Mouse (Mus musculus): ENCODE results near the gene Diras1. TPM values are rescaled to one million over a fixed set of nuclear protein-coding genes. Genes with fewer than 3 reads are reported as not detected.
"Not testable (repeated sequence)": the region's sequence is repeated elsewhere in the genome, so short reads cannot be mapped to it uniquely, and the experiment has no call there.

Diras1 gene
- polyA plus RNA-seq, 1 experiment from 2014 or later, result 1.4 TPM

- peak within 1 kb of the TSS; percentile 54 for H3K4me2 ChIP-seq (ENCODE audit: low read depth, low read length)
- H3K9ac ChIP-seq (replicated peaks; ENCODE audit: low read length), result peak within 1 kb of the TSS; percentile 75
- DNase-seq (ENCODE audit: low spot score) (peak; percentile 100), ATAC-seq (replicated peaks; ENCODE audit: insufficient number of reproducible peaks, low FRiP score, low TSS enrichment, low read depth) (peak; percentile 86)
- no peaks in the 10 kb centered on the region for H3K27me3 ChIP-seq (ENCODE audit: control insufficient read depth, insufficient read depth, low read length)
- H3K4me3 ChIP-seq (ENCODE audit: low read depth, low read length), result peak within 1 kb of the TSS; percentile 74
- no peaks in the 10 kb centered on the region for H3K9me3 ChIP-seq (replicated peaks; ENCODE audit: control insufficient read depth, low read length)
- peaks cover 2% of the 10 kb centered on the region; the same call in 1 of the 2 replicates for H3K4me1 ChIP-seq (ENCODE audit: control insufficient read depth, insufficient read depth, low read length)
- 1% methylated on average over 48 of the region's 48 CpGs for WGBS
- H3K36me3 ChIP-seq (replicated peaks; ENCODE audit: control insufficient read depth, insufficient read depth, low read depth, low read length), result no peaks in the 10 kb centered on the region
- H3K27ac ChIP-seq (replicated peaks; ENCODE audit: low read depth, low read length), result no peak within 1 kb of the TSS
Observed at GRCm38 (mm10) chr10:81059603-81060543, 34.4 kb upstream of the Diras1 start, which contains the start of gene Sgta. Gene Sgta, minus strand, starts transcription at chr10:81060181.

- Histone ChIP-seq H3K9ac (replicated peaks; ENCODE audit: low read length) (no peak overlapping the region), H3K4me1 (ENCODE audit: control insufficient read depth, insufficient read depth, low read length) (peaks cover 2% of the 10 kb centered on the region; the same call in 1 of the 2 replicates), H3K4me3 (ENCODE audit: low read depth, low read length) (peak overlapping the region; percentile 74), H3K9me3 (replicated peaks; ENCODE audit: control insufficient read depth, low read length) (no peaks in the 10 kb centered on the region), H3K27ac (replicated peaks; ENCODE audit: low read depth, low read length) (no peak overlapping the region), H3K4me2 (ENCODE audit: low read depth, low read length) (no peak overlapping the region), H3K36me3 (replicated peaks; ENCODE audit: control insufficient read depth, insufficient read depth, low read depth, low read length) (no peaks in the 10 kb centered on the region), H3K27me3 (ENCODE audit: control insufficient read depth, insufficient read depth, low read length) (no peaks in the 10 kb centered on the region)
- 92% methylated on average over 6 of the region's 6 CpGs for WGBS
- ATAC-seq (replicated peaks; ENCODE audit: insufficient number of reproducible peaks, low FRiP score, low TSS enrichment, low read depth), result no peak
- no peak for DNase-seq (ENCODE audit: low spot score)
Observed at GRCm38 (mm10) chr10:81058896-81059295, 33.4 kb upstream of the Diras1 start.

GRCm38 (mm10) chr10:81057406-81058130 is 32.1 kb upstream of the Diras1 start:
- no peak overlapping the region for H3K4me3 ChIP-seq (ENCODE audit: low read depth, low read length)
- no peaks in the 10 kb centered on the region for H3K36me3 ChIP-seq (replicated peaks; ENCODE audit: control insufficient read depth, insufficient read depth, low read depth, low read length)
- no peak overlapping the region for H3K27ac ChIP-seq (replicated peaks; ENCODE audit: low read depth, low read length)
- no peak overlapping the region for H3K4me2 ChIP-seq (ENCODE audit: low read depth, low read length)
- peaks cover 2% of the 10 kb centered on the region; the same call in 1 of the 2 replicates for H3K4me1 ChIP-seq (ENCODE audit: control insufficient read depth, insufficient read depth, low read length)
- H3K9me3 ChIP-seq (replicated peaks; ENCODE audit: control insufficient read depth, low read length), result no peaks in the 10 kb centered on the region
- no peaks in the 10 kb centered on the region for H3K27me3 ChIP-seq (ENCODE audit: control insufficient read depth, insufficient read depth, low read length)
- ATAC-seq (replicated peaks; ENCODE audit: insufficient number of reproducible peaks, low FRiP score, low TSS enrichment, low read depth) (no peak), DNase-seq (ENCODE audit: low spot score) (no peak)
- 0 out of 2 replicates have a peak overlapping the region, but pooled peaks have one; percentile 9 for H3K9ac ChIP-seq (replicated peaks; ENCODE audit: low read length)
- 96% methylated on average over 23 of the region's 23 CpGs for WGBS

GRCm38 (mm10) chr10:81055802-81056340 is 30.4 kb upstream of the Diras1 start:
- WGBS, result 86% methylated on average over 10 of the region's 11 CpGs
- not testable (repeated sequence) for H3K9ac ChIP-seq (replicated peaks; ENCODE audit: low read length); H3K27ac ChIP-seq (replicated peaks; ENCODE audit: low read depth, low read length); DNase-seq (ENCODE audit: low spot score); H3K4me3 ChIP-seq (ENCODE audit: low read depth, low read length); ATAC-seq (replicated peaks; ENCODE audit: insufficient number of reproducible peaks, low FRiP score, low TSS enrichment, low read depth); H3K27me3 ChIP-seq (ENCODE audit: control insufficient read depth, insufficient read depth, low read length); H3K4me1 ChIP-seq (ENCODE audit: control insufficient read depth, insufficient read depth, low read length); H3K4me2 ChIP-seq (ENCODE audit: low read depth, low read length); H3K9me3 ChIP-seq (replicated peaks; ENCODE audit: control insufficient read depth, low read length); H3K36me3 ChIP-seq (replicated peaks; ENCODE audit: control insufficient read depth, insufficient read depth, low read depth, low read length)

- Histone ChIP-seq H3K27ac (replicated peaks; ENCODE audit: low read depth, low read length) (no peak overlapping the region), H3K27me3 (ENCODE audit: control insufficient read depth, insufficient read depth, low read length) (no peaks in the 10 kb centered on the region), H3K9me3 (replicated peaks; ENCODE audit: control insufficient read depth, low read length) (no peaks in the 10 kb centered on the region), H3K4me3 (ENCODE audit: low read depth, low read length) (no peak overlapping the region), H3K4me1 (ENCODE audit: control insufficient read depth, insufficient read depth, low read length) (peaks cover 2% of the 10 kb centered on the region; the same call in 1 of the 2 replicates), H3K36me3 (replicated peaks; ENCODE audit: control insufficient read depth, insufficient read depth, low read depth, low read length) (peaks cover 12% of the 10 kb centered on the region), H3K4me2 (ENCODE audit: low read depth, low read length) (no peak overlapping the region), H3K9ac (replicated peaks; ENCODE audit: low read length) (no peak overlapping the region; the same call in 1 of the 2 replicates)
- WGBS, result 75% methylated on average over 6 of the region's 6 CpGs
- DNase-seq (ENCODE audit: low spot score), result no peak
- no peak for ATAC-seq (replicated peaks; ENCODE audit: insufficient number of reproducible peaks, low FRiP score, low TSS enrichment, low read depth)
Observed at GRCm38 (mm10) chr10:81055169-81055568, 29.7 kb upstream of the Diras1 start.

- Histone ChIP-seq H3K27ac (replicated peaks; ENCODE audit: low read depth, low read length) (no peak overlapping the region), H3K27me3 (ENCODE audit: control insufficient read depth, insufficient read depth, low read length) (no peaks in the 10 kb centered on the region), H3K4me3 (ENCODE audit: low read depth, low read length) (no peak overlapping the region), H3K9me3 (replicated peaks; ENCODE audit: control insufficient read depth, low read length) (no peaks in the 10 kb centered on the region), H3K4me1 (ENCODE audit: control insufficient read depth, insufficient read depth, low read length) (no peaks in the 10 kb centered on the region), H3K9ac (replicated peaks; ENCODE audit: low read length) (no peak overlapping the region), H3K36me3 (replicated peaks; ENCODE audit: control insufficient read depth, insufficient read depth, low read depth, low read length) (peaks cover 34% of the 10 kb centered on the region), H3K4me2 (ENCODE audit: low read depth, low read length) (no peak overlapping the region)
- 90% methylated on average over 5 of the region's 5 CpGs for WGBS
- DNase-seq (ENCODE audit: low spot score) (no peak), ATAC-seq (replicated peaks; ENCODE audit: insufficient number of reproducible peaks, low FRiP score, low TSS enrichment, low read depth) (no peak)
Observed at GRCm38 (mm10) chr10:81052577-81052976, 27.1 kb upstream of the Diras1 start.

GRCm38 (mm10) chr10:81051133-81051532 is 25.7 kb upstream of the Diras1 start:
- H3K4me3 ChIP-seq (ENCODE audit: low read depth, low read length), result no peak overlapping the region
- peaks cover 38% of the 10 kb centered on the region for H3K36me3 ChIP-seq (replicated peaks; ENCODE audit: control insufficient read depth, insufficient read depth, low read depth, low read length)
- no peak overlapping the region for H3K27ac ChIP-seq (replicated peaks; ENCODE audit: low read depth, low read length)
- H3K27me3 ChIP-seq (ENCODE audit: control insufficient read depth, insufficient read depth, low read length), result no peaks in the 10 kb centered on the region
- no peak overlapping the region for H3K9ac ChIP-seq (replicated peaks; ENCODE audit: low read length)
- DNase-seq (ENCODE audit: low spot score) (no peak), ATAC-seq (replicated peaks; ENCODE audit: insufficient number of reproducible peaks, low FRiP score, low TSS enrichment, low read depth) (no peak)
- H3K9me3 ChIP-seq (replicated peaks; ENCODE audit: control insufficient read depth, low read length), result no peaks in the 10 kb centered on the region
- no peaks in the 10 kb centered on the region for H3K4me1 ChIP-seq (ENCODE audit: control insufficient read depth, insufficient read depth, low read length)
- 94% methylated on average over 6 of the region's 6 CpGs for WGBS
- H3K4me2 ChIP-seq (ENCODE audit: low read depth, low read length), result no peak overlapping the region

Measured in embryonic facial prominence, embryonic 11.5 days (tissue).